Comparison of ENCODE assay signal across 23 mouse cellular contexts in the genomic region with DNA sequence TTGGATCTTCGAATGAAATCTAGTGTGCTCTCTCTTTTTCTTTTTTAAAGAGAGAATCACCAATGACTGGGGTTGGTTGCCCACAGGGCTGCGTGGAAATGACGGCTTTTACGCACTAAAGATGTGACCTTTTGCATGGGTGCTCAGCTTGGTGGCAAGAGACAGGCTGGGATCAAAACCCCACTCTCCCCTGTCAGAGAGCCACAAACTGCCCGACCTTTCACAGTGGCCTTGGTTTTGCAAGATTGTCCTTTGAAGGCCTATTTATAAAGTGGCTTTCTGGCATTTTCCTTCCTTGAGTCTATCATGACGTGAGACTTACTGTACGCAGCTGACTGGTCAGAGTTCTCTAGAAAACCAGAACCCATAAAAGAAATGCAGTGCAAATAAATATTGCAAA.
DNase-seq lines count a peak whose midpoint lies in the region; ATAC-seq lines count a peak whose summit lies in the region.
"Had no signal": no experiment of that assay in that cellular context is flagged by ENCODE, and none has a peak within 500 bp of the region (broad histone marks: within the 10 kb centered on the region; RNA-seq: fewer than 3 reads in every experiment).

No protein-coding gene starts in this region.

- 90% methylated on average over 7 of the region's 7 CpGs for WGBS in midbrain, embryonic 11.5 days
- 85% methylated on average over 7 of the region's 7 CpGs for WGBS in midbrain, embryonic 15.5 days

- no peaks in the 10 kb centered on the region for H3K4me1 ChIP-seq in midbrain, embryonic 11.5 days (ENCODE audit: control insufficient read depth, insufficient read depth, low read length)
- no peaks in the 10 kb centered on the region for H3K4me1 ChIP-seq in midbrain, embryonic 15.5 days
- H3K4me1 ChIP-seq: embryonic facial prominence, embryonic 12.5 days; heart, embryonic 13.5 days; hindbrain, embryonic 12.5 days had no signal

- no peak overlapping the region for H3K27ac ChIP-seq in midbrain, embryonic 11.5 days (ENCODE audit: low read depth, low read length)
- no peak overlapping the region for H3K27ac ChIP-seq in midbrain, embryonic 15.5 days
- H3K27ac ChIP-seq: embryonic facial prominence, embryonic 12.5 days; heart, adult 2 months; heart, embryonic 13.5 days; hindbrain, embryonic 12.5 days had no signal

- H3K9me3 ChIP-seq in midbrain, embryonic 11.5 days (ENCODE audit: control insufficient read depth, low read length): no peaks in the 10 kb centered on the region
- no peaks in the 10 kb centered on the region for H3K9me3 ChIP-seq in midbrain, embryonic 15.5 days
- H3K9me3 ChIP-seq: G1E; heart, embryonic 13.5 days; hindbrain, embryonic 12.5 days had no signal

- DNase-seq in adrenal gland, adult (ENCODE audit: inconsistent age in 2 of 2, low spot score in 1 of 2): peak; percentile 87 to 94
- no peak for DNase-seq in adrenal gland, postnatal 4 days (ENCODE audit: low spot score in 2 of 2)
- peak; percentile 31 for DNase-seq in midbrain, embryonic 11.5 days (ENCODE audit: low spot score, missing footprints)
- peak; percentile 17 for DNase-seq in adipocyte (ENCODE audit: low spot score)
- DNase-seq in adrenal gland, postnatal 14 days: peak; percentile 77
- DNase-seq in heart, postnatal 14 days: no peak
- no peak for DNase-seq in left cerebral cortex, adult 9 months (ENCODE audit: low spot score in 2 of 2)
- DNase-seq: B cell, adult 2 months; cerebellum, adult 11-12 months; cerebellum, adult 9-10 months; cerebellum, postnatal 25 days; gastrocnemius, postnatal 14 days; heart, adult 2 months; heart, postnatal 4 days had no signal

- H3K4me3 ChIP-seq in midbrain, embryonic 11.5 days (ENCODE audit: low read depth, low read length): no peak overlapping the region
- no peak overlapping the region for H3K4me3 ChIP-seq in midbrain, embryonic 15.5 days
- H3K4me3 ChIP-seq: embryonic facial prominence, embryonic 12.5 days; heart, adult 2 months; heart, embryonic 13.5 days; hindbrain, embryonic 12.5 days had no signal

- H3K4me2 ChIP-seq in midbrain, embryonic 11.5 days: no peak overlapping the region
- H3K4me2 ChIP-seq in midbrain, embryonic 15.5 days: no peak overlapping the region
- H3K4me2 ChIP-seq: embryonic facial prominence, embryonic 12.5 days; heart, embryonic 13.5 days; hindbrain, embryonic 12.5 days had no signal

- no peak for ATAC-seq in midbrain, embryonic 11.5 days (ENCODE audit: low FRiP score)
- ATAC-seq in midbrain, embryonic 15.5 days (replicated peaks): no peak
- ATAC-seq: CD4-positive, CD25-positive, alpha-beta regulatory T cell, adult 4 months; forebrain, embryonic 16.5 days; hindbrain, embryonic 16.5 days; inflammation-experienced regulatory T-cells, adult 6 months had no signal

- no peaks in the 10 kb centered on the region for H3K27me3 ChIP-seq in midbrain, embryonic 11.5 days (ENCODE audit: control insufficient read depth, insufficient read depth, low read length)
- no peaks in the 10 kb centered on the region for H3K27me3 ChIP-seq in midbrain, embryonic 15.5 days (replicated peaks)
- H3K27me3 ChIP-seq: embryonic facial prominence, embryonic 12.5 days; heart, embryonic 13.5 days; hindbrain, embryonic 12.5 days had no signal

- intact Hi-C loops in heart, postnatal 14 days (cut with DNase I): loop anchor here (5.0 kb wide), 2 partner anchors 77 to 218 kb away; no protein-coding TSS in a partner anchor

- H3K36me3 ChIP-seq in midbrain, embryonic 11.5 days (ENCODE audit: control insufficient read depth, insufficient read depth, low read length): no peaks in the 10 kb centered on the region
- no peaks in the 10 kb centered on the region for H3K36me3 ChIP-seq in midbrain, embryonic 15.5 days (replicated peaks)
- H3K36me3 ChIP-seq: embryonic facial prominence, embryonic 12.5 days; G1E; heart, embryonic 13.5 days; hindbrain, embryonic 12.5 days had no signal

- H3K9ac ChIP-seq in midbrain, embryonic 11.5 days (ENCODE audit: low read length): no peak overlapping the region
- no peak overlapping the region for H3K9ac ChIP-seq in midbrain, embryonic 15.5 days
- H3K9ac ChIP-seq: embryonic facial prominence, embryonic 12.5 days; heart, embryonic 13.5 days; hindbrain, embryonic 12.5 days had no signal

Comparison
In these comparisons a context has a peak if more than half of its experiments do, and no peak if none do; other contexts are left out.
1. DNase-seq: peak in adrenal gland, adult (2 of 2), midbrain, embryonic 11.5 days (single experiment), adipocyte (single experiment) and adrenal gland, postnatal 14 days (single experiment); none in adrenal gland, postnatal 4 days (0 of 2), heart, postnatal 14 days (0 of 2) and left cerebral cortex, adult 9 months (0 of 2).